In genomic region chr2:119799181-119799960, GRCm38 (mm10) we compare ENCODE assay signal across 7 mouse cellular contexts. TPM values are rescaled to one million over a fixed set of nuclear protein-coding genes. Genes with fewer than 3 reads are reported as not detected.
DNase-seq lines count a peak whose midpoint lies in the region; ATAC-seq and TF ChIP-seq lines count a peak whose summit lies in the region.

No protein-coding gene starts in this region.

- WGBS in heart, embryonic 14.5 days: under 1% methylated on average over 41 of the region's 89 CpGs
- under 1% methylated on average over 70 of the region's 89 CpGs for WGBS in midbrain, embryonic 10.5 days

- no peak overlapping the region for H3K27ac ChIP-seq in heart, embryonic 14.5 days (replicated peaks in 1 of 2; ENCODE audit: control insufficient read depth in 1 of 2, insufficient read depth in 1 of 2, low read depth in 2 of 2, low read length in 2 of 2)
- H3K27ac ChIP-seq in midbrain, embryonic 10.5 days (replicated peaks): peak overlapping the region; percentile 96
- peak overlapping the region; percentile 66 for H3K27ac ChIP-seq in testis, adult 2 months (ENCODE audit: control insufficient read depth, insufficient read depth, low read depth, low read length)

- H3K27me3 ChIP-seq in heart, embryonic 14.5 days (ENCODE audit: control insufficient read depth, insufficient read depth, low read length): peaks cover 7% of the 10 kb centered on the region
- peaks cover 67% of the 10 kb centered on the region for H3K27me3 ChIP-seq in midbrain, embryonic 10.5 days (ENCODE audit: low read depth, poor library complexity, severe bottlenecking)
- H3K27me3 ChIP-seq in testis, adult 2 months (ENCODE audit: control insufficient read depth, insufficient read depth, low read length): peaks cover 2% of the 10 kb centered on the region

- peaks cover 23 to 37% of the 10 kb centered on the region in 2 experiments for H3K4me1 ChIP-seq in heart, embryonic 14.5 days (ENCODE audit: control insufficient read depth in 2 of 2, insufficient read depth in 2 of 2, low read length in 2 of 2)
- H3K4me1 ChIP-seq in midbrain, embryonic 10.5 days: peaks cover 61% of the 10 kb centered on the region
- peaks cover 14% of the 10 kb centered on the region for H3K4me1 ChIP-seq in testis, adult 2 months (ENCODE audit: control insufficient read depth, insufficient read depth, low read length)

- H3K4me3 ChIP-seq in heart, embryonic 14.5 days (ENCODE audit: control insufficient read depth in 1 of 2, insufficient read depth in 1 of 2, low read depth in 1 of 2, low read length in 2 of 2): peak overlapping the region; percentile 68 to 75
- H3K4me3 ChIP-seq in midbrain, embryonic 10.5 days: peak overlapping the region; percentile 97
- peak overlapping the region; percentile 76 for H3K4me3 ChIP-seq in testis, adult 2 months (ENCODE audit: control insufficient read depth, low read depth, low read length)

- no peaks in the 10 kb centered on the region for H3K36me3 ChIP-seq in heart, embryonic 14.5 days (ENCODE audit: control insufficient read depth, insufficient read depth, low read length)
- no peaks in the 10 kb centered on the region for H3K36me3 ChIP-seq in midbrain, embryonic 10.5 days
- H3K36me3 ChIP-seq in testis, adult 2 months (ENCODE audit: control insufficient read depth, insufficient read depth, low read length): no peaks in the 10 kb centered on the region

- H3K4me2 ChIP-seq in heart, embryonic 14.5 days (ENCODE audit: low read length): peak overlapping the region; percentile 99

- no peak for TF ChIP-seq POLR2A in testis, adult 2 months (IDR thresholded peaks at IDR 0.05; ENCODE audit: control insufficient read depth, low read depth, low read length)

- peak; percentile 60 for ATAC-seq in heart, embryonic 14.5 days (ENCODE audit: insufficient number of reproducible peaks, insufficient read depth, low FRiP score, low read depth)

- peak; percentile 71 for DNase-seq in CD4-positive, CD25-positive, alpha-beta regulatory T cell, adult 2 months (ENCODE audit: low read depth, low spot score)
- DNase-seq in NIH3T3 (ENCODE audit: low read depth): peak; percentile 44
- peak; percentile 61 for DNase-seq in embryo, embryonic 10 days (ENCODE audit: low spot score)
- peak; percentile 66 to 76 for DNase-seq in kidney, postnatal 4 days
- DNase-seq in midbrain, embryonic 10.5 days (ENCODE audit: low spot score): peak; percentile 66

- H3K9me3 ChIP-seq in heart, embryonic 14.5 days (ENCODE audit: control insufficient read depth, low read length): no peaks in the 10 kb centered on the region
- H3K9me3 ChIP-seq in midbrain, embryonic 10.5 days (replicated peaks): no peaks in the 10 kb centered on the region

- no peak for TF ChIP-seq CTCF in testis, adult 2 months (IDR thresholded peaks at IDR 0.05; ENCODE audit: control insufficient read depth, insufficient read depth, insufficient replicate concordance, low read depth, low read length)

- H3K9ac ChIP-seq in heart, embryonic 14.5 days (ENCODE audit: low read length): peak overlapping the region; percentile 79

RNA-seq across cellular contexts. Expression of gene Tyro3, which starts 1.8 kb away (rescaled TPM):
- 6.4 and 6.6 TPM in 2 replicates for polyA plus RNA-seq in heart, embryonic 14.5 days (2014; fragmentation: Nextera tagmentation; extraction: Ambion mirVana)
- 27.6 and 27.9 TPM in 2 replicates for polyA plus RNA-seq in midbrain, embryonic 10.5 days (2016; fragmentation: Nextera tagmentation; extraction: Ambion mirVana)
- polyA plus RNA-seq in testis, adult 2 months (2012; rRNA removed): 18.7 and 26.0 TPM in 2 replicates

RNA-seq across cellular contexts. Expression of gene Rpap1, which starts 12.0 kb away (rescaled TPM):
- polyA plus RNA-seq in heart, embryonic 14.5 days (2014; fragmentation: Nextera tagmentation; extraction: Ambion mirVana): 16.8 and 17.6 TPM in 2 replicates
- 39.8 and 41.0 TPM in 2 replicates for polyA plus RNA-seq in midbrain, embryonic 10.5 days (2016; fragmentation: Nextera tagmentation; extraction: Ambion mirVana)
- 13.4 and 13.7 TPM in 2 replicates for polyA plus RNA-seq in testis, adult 2 months (2012; rRNA removed)

RNA-seq across cellular contexts. Expression of gene Ltk, which starts 39.1 kb away (rescaled TPM):
- polyA plus RNA-seq in heart, embryonic 14.5 days (2014; fragmentation: Nextera tagmentation; extraction: Ambion mirVana): 0.23 and 0.32 TPM in 2 replicates
- 0.11 TPM in 1 of 2 replicates, not detected in the other for polyA plus RNA-seq in midbrain, embryonic 10.5 days (2016; fragmentation: Nextera tagmentation; extraction: Ambion mirVana)
- polyA plus RNA-seq in testis, adult 2 months (2012; rRNA removed): 2.2 and 3.0 TPM in 2 replicates

RNA-seq across cellular contexts. Expression of gene Itpka, which starts 57.2 kb away (rescaled TPM):
- polyA plus RNA-seq in heart, embryonic 14.5 days (2014; fragmentation: Nextera tagmentation; extraction: Ambion mirVana): 2.1 and 2.4 TPM in 2 replicates
- polyA plus RNA-seq in midbrain, embryonic 10.5 days (2016; fragmentation: Nextera tagmentation; extraction: Ambion mirVana): 0.73 and 1.4 TPM in 2 replicates
- polyA plus RNA-seq in testis, adult 2 months (2012; rRNA removed): 5.8 and 6.4 TPM in 2 replicates

Comparison
In these comparisons a context has a peak if more than half of its experiments do, and no peak if none do; other contexts are left out.
1. H3K27ac ChIP-seq: peak in midbrain, embryonic 10.5 days (single experiment) and testis, adult 2 months (single experiment); none in heart, embryonic 14.5 days (0 of 2).
2. Peak in every context shown above with its lines, with median percentiles within 50 percentile points of each other: DNase-seq and H3K4me3 ChIP-seq.